Mouse (Mus musculus) large intestine, adult 2 months (tissue): ENCODE data around the gene Gsx2. TPM values are rescaled to one million over a fixed set of nuclear protein-coding genes. Genes with fewer than 3 reads are reported as not detected.

Source experiments
- DNase-seq: peaks from one replicate; pipeline ENCODE4 v3.0.0-alpha.2; 2012; ENCODE audit warnings: low read depth, low spot score
- WGBS: fragments of 180-500 bp; shearing (Covaris S2); methylation state at CpG from one replicate; pipeline ENCODE4 v1.1.7; 2018; 5-methylcytosine and 5-hydroxymethylcytosine counted together
- polyA plus RNA-seq: library from polyadenylated mRNA; depleted of rRNA; stranded (reverse); fragments of >200 nt; gene quantifications from 2 replicates; pipeline ENCODE4 v1.2.3, GENCODE M21; 2012; rRNA removed

Gsx2 gene
- not detected in 2 replicates for polyA plus RNA-seq

DNA sequence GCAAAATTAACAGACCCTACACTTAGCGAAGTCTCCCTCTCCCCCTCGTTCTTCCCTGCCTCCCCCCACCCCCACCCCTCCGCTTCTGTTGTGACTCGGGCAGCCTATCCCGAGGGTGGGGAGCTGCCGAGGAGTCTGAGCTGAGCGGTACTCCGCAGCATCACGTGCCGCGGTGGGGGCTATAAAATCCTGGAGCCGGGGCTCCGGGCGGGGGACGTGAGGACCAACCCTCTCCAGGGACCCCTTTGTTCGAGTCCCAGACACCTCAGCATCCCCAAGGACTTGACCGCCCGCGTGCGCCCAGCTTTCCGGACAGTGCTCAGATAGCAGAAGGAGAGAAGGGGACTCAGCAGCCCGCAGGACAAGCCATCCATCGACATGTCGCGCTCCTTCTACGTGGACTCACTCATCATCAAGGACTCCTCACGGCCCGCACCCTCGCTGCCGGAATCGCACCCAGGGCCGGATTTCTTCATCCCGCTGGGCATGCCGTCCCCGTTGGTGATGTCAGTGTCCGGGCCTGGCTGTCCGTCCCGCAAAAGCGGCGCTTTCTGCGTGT, at the start of gene Gsx2:
Gene Gsx2 (plus strand): TSS at position 219 of the 559 bp plus-strand sequence.
- DNase-seq: no peak
- 2% methylated on average over 41 of the region's 41 CpGs for WGBS

DNA sequence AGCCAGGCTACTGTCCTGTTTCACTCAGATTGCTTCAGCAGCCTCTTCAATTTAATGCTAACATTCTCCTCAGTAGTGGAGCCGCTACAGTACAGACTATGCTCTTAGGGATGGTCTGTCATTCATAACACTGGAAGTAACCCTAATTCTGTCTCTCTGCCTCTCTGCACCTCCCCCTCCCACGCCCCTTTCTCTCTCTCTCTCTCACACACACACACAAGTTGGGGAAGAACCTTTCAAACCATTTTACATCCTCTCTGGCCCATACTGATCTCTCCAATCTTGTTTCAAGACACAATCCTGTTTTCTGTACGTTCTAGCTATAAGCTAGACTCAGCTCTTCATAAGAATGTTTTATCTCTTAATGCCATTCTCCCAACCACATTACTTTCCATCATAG, 39.9 kb upstream of the Gsx2 start:
- WGBS: 87% methylated on average over 3 of the region's 3 CpGs
- DNase-seq: no peak

DNA sequence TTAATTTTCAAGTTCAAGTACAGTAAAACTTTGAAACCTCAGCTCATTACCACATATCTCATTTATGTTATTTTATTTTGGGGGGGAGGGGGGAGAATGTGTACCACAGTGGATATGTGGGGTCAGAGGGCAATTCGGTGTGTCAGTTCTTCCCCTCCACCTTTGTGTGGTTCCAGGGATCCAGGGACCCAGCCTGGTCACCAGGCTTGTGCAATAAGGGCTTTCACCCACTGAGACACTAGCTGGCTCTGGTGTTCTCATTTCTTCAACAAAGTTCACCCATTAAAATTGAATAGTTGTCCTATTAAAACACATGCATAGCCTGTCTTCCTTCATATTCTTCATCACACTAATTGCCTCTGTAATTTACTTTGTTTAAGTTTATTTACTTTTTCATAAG, 36.1 kb upstream of the Gsx2 start:
- WGBS: 87% methylated on average over 1 of the region's 1 CpGs
- no peak for DNase-seq

DNA sequence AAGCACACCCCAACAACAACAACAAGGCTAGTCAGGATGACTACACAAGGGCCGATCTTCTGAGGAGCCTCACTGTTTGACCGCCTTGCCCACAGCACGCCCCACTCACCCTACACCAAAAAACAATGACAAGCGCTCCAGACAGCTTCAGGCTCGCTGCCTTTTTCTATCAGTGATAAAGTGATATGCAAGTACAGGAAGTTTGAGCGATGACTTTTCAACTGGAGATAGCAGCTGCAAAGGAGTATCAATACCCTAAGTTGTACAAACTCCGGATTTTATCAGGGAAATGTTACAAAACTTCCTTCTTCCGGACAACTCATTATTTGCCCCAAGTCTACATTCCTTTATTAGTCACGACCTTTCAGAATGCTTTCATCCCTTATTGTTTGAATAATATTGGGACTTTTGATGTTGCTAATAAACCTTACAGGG, 32.4 kb upstream of the Gsx2 start:
- DNase-seq: no peak
- 8% methylated on average over 9 of the region's 9 CpGs for WGBS

DNA sequence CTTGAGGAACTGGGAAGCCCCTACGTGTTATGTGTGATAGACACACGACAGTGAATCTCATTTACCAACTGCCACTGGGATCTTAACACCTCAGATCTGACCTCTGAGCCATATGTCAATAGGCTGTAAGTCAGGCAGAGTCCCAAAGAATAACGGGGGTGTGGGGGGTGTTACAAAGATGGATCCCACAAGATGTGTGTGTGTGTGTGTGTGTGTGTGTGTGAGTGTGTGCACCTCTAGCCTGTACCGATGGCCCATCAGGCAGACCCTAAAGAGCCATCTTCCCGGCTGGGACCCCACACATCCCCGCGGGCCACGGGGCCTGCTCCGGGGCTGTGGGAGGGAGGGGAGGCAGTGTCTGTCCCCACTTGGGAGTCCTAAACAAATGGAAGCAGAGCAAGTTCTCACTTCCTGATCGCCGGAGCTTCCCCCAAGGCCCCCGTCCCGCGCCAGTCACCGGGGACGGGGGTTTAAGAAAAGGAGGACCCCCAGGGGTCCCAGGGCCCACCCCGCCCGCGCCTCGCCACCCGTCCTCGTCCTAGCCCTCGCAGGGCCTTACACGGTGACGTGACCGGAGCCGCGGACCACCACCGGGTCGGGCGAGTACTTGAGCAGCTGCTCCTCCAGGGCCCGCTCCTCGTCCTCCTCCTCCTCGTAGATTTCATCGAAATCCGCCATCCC, 31.6 kb upstream of the Gsx2 start:
- no peak for DNase-seq

DNA sequence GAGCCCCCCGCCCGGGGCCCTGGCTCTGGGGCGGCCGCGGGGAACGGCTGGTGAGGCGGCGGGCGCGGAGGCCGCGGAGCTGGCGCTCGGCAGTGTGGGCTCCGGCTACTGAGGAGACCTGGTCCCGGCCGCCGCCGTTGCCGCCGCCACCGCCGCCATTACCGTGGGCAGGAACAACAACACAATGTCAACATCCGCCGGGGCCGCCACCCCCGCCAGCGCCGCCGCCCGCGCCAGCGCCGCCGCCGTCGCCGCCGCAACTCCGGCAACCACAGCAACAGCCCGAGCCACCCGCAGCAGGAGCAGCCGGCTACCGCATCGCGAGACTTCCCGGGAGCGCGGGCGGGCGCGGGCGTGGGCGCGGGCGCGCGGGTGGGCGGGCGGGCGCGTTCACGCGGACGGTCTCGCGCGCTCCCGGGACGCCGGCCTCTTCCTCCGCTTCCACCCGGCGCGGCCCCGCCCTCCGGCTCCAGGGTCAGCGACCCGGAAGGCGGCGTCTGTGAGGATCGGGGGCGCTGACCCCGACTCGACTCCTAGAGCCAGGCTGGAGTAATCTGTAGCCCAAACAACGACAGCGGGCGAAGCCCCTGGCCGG, 31.0 kb upstream of the Gsx2 start, which contains the start of gene Chic2:
Gene Chic2 (minus strand): TSS at position 465 of the 595 bp plus-strand sequence.
- no peak for DNase-seq
- under 1% methylated on average over 89 of the region's 90 CpGs for WGBS

More for the DNA sequence above, 31.6 kb upstream of the Gsx2 start:
- under 1% methylated on average over 36 of the region's 36 CpGs for WGBS

DNA sequence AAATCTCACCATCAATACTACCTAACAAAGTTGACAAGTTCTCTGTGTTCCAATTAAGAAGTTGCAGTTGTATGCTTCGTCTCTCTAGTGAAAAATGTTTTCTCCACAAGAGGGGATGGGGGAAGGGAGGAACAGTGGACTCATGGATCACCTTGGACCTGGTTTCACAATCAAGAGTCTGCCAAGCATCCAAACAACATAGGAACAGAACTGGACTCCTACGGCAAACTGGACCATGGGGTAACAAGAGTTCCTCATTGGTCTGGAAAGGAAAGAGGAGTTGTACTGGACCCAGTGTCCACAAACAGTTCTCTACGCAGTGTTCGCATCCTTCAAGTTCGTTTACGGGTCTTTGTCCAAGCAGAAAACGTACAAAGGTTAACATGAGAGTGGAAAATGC, 30.0 kb upstream of the Gsx2 start:
- 60% methylated on average over 7 of the region's 7 CpGs for WGBS
- no peak for DNase-seq

DNA sequence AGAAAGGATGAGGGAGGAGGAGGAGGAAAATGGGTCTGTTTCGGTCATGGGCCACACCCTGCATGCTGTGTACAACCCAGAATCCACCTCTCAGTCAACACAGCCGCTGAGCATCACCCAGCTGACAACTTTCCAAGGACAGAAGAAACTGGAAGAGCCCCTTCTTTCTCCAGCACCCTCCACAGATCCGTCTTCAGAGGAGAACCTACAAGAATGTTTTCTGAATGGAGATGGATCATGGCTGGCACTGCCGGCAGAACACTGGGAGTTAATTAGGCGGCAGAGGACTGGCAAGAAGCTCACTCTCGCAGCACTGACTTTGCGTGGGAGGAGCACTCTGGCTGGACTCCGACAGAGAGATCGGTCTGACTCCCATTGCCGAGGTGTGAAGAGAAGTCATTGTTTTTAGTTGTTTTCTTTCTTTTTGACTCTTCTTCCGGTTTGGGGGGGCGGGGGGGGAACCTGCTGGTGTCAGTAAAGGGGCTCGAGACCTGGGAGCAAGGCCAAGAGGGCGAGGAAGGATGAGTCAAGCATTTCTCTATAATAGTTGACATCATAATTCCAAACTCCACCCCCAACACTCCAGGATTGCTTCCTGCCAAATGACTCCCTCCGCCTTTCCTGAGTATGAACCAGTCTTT, 28.6 kb upstream of the Gsx2 start:
- 13% methylated on average over 15 of the region's 15 CpGs for WGBS
- DNase-seq: no peak

DNA sequence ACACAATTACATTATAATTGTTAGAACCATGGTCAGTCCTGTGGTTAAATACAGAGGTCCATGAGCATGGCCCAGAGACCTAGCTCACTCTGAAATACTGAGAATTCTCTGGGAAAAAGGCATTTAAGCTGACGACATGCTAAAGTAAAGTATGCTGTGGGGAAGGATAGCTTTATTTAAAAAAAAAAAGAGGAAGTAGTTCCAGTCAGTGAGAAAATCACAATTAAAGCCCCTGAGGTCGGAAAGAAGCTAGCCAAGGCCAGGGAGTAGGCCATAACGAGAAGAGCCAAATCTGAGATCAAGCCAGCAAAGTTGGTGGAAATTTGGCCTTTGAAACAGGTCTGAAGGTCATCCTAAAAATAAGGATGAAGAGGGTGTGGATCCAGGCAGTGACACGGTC, 24.3 kb upstream of the Gsx2 start:
- WGBS: 67% methylated on average over 4 of the region's 4 CpGs
- DNase-seq: no peak

DNA sequence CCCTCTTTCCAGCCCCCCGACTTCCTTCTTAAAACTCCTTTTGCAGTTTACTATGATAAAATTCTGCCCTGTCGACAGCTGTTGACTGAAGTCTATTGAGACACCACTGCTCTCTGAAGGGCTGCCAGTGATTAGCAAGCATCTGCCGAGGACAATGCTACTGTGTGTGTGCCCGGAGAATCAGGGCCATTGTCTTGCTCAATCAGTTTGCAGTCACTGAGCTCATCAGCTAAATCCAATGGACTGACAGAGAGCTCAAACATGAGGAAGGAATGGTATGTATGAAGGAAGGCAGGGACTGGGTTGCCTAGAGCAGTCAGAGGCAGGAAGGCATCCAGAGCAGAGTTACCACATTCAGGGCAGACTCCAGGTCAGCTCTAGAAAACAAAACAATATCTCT, 12.2 kb upstream of the Gsx2 start:
- 37% methylated on average over 4 of the region's 4 CpGs for WGBS
- DNase-seq: no peak

DNA sequence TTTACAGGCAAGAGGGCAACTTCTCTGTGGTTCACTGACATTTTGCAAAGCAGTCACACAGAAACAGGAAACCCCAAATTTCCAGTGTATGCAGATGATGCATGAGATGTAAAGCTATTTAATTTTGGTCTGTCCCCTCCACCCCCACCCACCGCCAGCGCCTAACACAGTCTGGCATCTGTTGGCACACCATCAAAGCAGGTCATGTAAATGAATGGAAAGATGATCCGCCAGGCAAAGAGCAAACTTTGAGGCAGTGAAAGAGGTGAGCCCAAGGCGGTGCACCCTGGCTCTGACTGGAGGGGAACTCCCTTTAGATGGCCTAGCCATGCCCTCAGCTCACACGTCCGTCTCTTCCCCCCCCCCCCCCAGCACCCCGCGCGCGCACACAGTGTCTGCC, 8.7 kb upstream of the Gsx2 start:
- 4% methylated on average over 10 of the region's 10 CpGs for WGBS

DNA sequence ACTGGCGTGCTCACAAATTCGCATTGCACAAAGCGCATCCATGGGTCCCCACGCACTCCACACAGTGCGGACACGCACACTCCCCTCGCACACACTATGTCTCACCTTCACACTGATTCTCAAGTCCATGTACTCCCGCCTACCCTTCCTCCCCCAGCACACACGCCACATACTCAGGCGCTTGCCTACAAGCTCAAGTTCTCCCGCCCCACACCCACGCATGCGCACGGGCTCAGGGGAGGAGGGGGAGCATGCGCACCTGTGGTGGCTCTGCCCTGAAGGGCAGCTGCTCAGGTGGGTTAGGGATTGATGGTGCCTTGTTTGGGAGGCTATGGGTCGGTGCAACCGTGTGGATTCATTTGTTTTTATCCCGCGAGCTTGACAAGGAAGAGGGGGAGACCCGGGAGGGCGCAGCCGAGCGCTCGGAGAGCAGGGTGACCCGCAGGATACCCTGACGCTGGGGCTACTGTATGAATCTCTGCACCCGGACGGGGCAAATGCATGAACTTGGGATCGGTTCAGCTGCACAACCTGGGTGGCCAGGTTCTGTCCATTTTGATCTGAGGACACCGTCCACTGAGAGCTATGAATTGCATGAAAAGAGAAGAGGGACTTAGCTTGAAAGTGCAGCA, 8.2 kb upstream of the Gsx2 start:
- WGBS: 4% methylated on average over 30 of the region's 30 CpGs
- no peak for DNase-seq

More for the DNA sequence above, 8.7 kb upstream of the Gsx2 start:
- DNase-seq: no peak

DNA sequence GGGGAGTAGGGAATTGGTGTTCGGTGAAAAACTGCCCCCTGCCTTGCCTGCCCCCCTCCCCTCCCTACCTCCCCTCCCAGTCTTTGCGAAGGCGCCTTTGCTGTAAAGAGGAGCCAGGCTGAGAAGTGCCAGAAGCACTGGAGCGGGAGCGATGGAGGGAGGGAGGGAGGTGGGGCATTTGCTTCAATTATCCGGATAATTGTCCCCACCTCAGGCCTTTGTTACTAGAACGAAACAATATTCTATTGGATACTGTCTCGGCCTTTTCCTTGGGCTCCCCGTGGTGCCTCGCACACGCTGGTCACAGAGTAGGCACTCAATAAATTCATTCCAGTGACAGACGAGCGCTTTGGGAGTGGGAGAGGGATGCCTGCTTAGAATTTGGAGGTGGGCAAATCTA, 5.3 kb upstream of the Gsx2 start:
- 19% methylated on average over 13 of the region's 13 CpGs for WGBS
- no peak for DNase-seq

DNA sequence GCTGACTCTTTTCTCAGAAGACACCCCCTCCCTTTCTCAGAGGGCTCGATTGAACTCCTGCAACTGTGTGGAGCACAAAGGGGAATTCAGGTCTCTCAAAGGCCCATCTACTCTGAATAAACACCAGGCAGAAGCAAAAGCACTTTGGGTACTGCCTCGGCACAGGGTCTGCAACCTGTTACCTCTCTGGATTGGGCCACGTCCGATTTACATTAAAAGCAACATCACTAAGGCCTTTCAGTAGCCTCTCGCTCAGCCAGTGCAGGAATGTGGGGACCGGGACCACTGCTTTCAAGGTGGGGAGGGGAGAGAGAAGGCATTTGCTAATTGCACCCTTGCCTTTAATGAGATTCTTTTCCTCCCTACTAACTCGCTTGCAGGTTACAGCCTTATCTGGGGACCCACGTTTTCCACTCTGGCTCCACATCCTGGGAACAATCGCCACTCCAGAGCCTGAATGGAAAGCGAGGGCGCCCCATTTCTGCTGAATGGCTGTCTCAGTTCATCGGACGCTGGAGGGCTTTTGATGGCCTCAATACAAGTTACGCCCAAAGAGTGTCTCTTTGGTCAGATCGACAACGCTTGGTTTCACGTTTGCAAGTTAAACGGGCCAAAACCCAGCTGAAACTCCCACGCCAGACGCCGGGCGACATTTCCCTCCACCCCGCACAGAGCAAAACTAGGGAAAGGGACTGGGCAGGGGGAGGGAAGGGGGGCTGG, 4.6 kb upstream of the Gsx2 start:
- DNase-seq: no peak
- 10% methylated on average over 23 of the region's 23 CpGs for WGBS

DNA sequence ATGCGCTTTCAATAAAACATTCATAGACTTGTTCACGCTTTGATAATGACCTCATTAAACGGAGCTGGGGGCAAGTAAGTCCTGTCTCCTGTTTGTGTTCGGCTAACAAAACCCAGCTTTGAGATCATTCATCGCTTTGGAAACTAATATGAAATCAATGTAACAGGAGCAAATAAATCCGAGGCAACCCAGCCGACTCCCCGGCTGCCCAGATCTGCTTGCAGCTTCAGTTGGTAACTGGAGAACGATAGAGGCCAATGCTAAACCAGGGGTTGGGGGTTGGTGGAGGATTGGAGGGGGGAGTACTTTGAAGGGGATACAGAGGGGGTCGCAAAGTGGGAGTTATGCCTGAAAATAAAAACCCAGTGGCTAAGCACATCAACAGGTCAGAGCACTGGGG, 3.5 kb upstream of the Gsx2 start:
- WGBS: 6% methylated on average over 10 of the region's 10 CpGs
- no peak for DNase-seq

DNA sequence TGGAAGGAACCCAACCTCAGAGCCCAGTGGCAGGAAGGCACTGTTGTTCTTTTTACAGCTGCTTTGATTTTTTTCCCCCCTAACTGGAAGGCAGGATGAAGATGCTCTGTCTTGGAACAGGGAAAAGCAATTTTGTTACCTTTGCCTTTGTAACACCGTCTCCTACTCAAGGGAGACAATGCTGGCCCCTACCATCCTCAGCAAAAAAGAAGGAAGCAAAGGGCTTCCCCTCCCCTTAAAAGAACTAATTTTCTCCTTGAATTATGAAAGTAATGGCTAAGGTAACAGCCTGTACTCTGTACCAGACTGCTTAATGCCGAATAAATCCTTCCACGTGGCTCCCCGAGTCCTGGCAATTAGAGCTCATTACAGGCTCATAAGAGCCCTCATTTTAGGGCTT, 2.9 kb upstream of the Gsx2 start:
- no peak for DNase-seq
- WGBS: 16% methylated on average over 4 of the region's 4 CpGs

DNA sequence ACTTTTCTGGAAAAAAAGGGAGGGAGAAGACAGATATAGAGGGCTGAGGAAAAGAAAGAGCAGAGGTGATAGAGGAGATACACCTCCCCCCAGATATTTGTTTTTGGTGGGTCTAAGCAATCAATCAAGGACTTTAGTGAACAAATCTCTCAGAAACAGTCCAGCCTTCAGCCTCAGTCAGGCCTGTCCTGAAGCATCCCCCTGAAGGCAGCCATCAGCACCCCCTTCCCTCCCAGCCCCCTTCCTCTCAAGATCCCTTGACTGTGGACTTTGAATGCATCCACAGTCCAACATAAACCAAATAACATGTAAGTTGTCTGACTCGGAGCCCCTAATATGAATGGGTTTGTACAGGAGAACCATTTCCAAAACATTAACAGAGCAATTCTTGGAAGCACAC, 2.2 kb upstream of the Gsx2 start:
- DNase-seq: no peak
- 31% methylated on average over 1 of the region's 1 CpGs for WGBS

DNA sequence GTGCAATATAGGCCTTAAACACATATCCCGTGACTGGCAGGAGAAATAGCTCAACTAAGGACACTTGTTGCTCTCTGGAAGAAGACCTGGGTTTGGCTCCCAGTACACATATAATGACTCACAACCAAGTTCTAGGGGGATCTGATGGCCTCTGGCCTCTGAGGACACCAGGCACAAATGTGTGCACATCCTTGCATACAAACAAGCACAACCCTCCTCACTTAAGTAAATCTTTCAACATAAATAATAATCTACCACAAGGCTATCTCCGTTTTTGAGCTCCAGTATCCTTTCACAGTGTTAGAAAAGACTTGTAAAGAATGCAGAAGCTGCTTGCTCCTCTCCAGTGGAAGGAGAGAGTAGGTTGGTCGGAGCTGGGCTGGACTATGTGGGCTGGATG, 1.7 kb upstream of the Gsx2 start:
- DNase-seq: no peak
- WGBS: 22% methylated on average over 3 of the region's 3 CpGs

DNA sequence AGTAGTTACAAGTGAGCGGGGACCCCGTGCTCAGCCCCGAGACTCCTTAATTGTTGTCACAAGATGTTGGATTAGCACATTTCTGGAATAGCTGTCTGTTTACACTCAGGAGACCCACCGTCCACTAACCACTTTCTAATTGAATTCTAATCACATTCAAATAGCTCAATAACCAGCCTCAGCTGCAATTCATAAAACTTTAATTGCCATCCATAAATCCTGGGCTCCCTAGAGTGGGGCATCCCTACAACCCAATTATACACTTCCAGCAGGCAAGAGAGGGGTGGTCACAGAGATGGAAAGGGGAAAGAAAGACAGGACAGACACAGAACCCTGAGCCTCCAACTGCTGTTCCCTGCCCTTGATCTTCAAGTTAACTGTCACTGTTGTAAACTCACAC, 1.3 kb upstream of the Gsx2 start:
- 18% methylated on average over 4 of the region's 4 CpGs for WGBS
- no peak for DNase-seq
